Mouse (Mus musculus): ENCODE data around the gene C1qtnf9. TPM values are rescaled to one million over a fixed set of nuclear protein-coding genes. Genes with fewer than 3 reads are reported as not detected.

The C1qtnf9 gene
- polyA plus RNA-seq, 1 experiment from 2014 or later = 0.19 TPM

DNA sequence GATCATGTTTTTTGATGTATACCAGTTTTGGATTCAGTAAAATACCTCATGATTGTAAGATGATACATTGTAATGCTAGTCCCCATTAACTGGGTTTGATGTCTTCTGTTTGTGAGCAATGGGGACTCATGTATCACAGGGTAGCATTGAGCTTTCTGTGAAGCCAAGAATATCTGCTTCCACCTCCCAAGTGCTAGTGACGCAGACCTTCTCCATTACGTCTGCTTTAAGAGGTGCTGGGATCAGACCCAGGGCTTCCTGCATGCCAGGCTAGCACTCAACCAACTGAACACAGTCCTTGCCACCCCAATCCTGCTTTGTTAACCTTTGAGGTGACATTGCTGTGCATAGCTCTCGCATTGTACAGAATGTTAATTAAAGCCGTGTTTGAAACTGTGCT, 30.8 kb downstream of the C1qtnf9 start:
- Histone ChIP-seq H3K4me2 (no peak overlapping the region), H3K36me3 (replicated peaks) (peaks cover 23% of the 10 kb centered on the region), H3K9ac (no peak overlapping the region), H3K4me3 (no peak overlapping the region), H3K4me1 (no peaks in the 10 kb centered on the region), H3K9me3 (no peaks in the 10 kb centered on the region), H3K27ac (no peak overlapping the region), H3K27me3 (replicated peaks) (no peaks in the 10 kb centered on the region)
- WGBS = 90% methylated on average over 4 of the region's 4 CpGs
- no peak for ATAC-seq (replicated peaks)

DNA sequence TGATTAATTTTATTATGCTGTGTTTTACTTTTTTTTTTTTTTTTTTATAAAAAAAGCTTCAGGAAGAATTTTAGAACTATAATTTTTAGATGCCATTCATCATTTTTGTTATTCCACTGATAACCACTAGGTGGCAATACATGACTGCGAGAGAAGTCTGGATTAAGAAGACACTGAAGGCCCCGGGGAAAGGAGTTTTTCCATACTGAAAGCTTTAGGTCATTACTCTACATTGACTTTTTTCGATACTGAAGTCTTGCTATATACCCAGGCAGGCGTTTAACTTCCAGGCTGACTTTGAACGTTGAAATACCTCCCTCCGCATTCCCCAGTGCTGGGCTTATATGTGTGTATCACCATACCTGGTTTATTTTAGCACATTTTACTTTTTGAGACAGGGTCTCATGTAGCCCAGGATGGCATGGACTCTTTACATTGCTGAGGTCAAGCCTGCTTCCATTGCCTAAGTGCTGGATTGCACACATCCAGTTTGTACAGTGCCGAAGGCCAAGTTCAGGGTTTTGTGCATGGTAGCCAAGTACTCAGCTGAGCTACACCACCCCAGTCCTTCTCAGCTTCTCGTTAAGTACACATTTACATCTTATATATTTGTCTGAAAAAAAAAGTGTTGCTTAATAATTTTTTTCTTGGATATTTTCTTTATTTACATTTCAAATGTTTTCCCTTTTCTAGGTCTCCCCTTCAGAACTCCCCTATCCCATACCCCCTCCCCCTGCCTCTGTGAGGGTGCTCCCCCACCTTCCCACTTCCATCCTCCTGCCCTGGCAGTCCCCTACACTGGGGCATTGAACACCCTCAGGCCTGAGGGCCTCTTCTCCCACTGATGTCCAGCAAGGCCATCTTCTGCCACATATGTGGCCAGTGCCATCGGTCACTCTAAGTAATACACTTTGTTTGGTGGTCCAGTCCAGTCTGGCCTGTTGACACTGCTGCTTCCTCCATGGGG, 32.1 kb downstream of the C1qtnf9 start:
- no peak overlapping the region for H3K9ac ChIP-seq
- ATAC-seq (replicated peaks) = peak; percentile 54; the same call in 1 of the 2 replicates
- H3K36me3 ChIP-seq (replicated peaks) = peaks cover 23% of the 10 kb centered on the region
- H3K4me1 ChIP-seq = no peaks in the 10 kb centered on the region
- H3K4me2 ChIP-seq = no peak overlapping the region
- 51% methylated on average over 9 of the region's 9 CpGs for WGBS
- H3K27ac ChIP-seq = no peak overlapping the region
- no peaks in the 10 kb centered on the region for H3K9me3 ChIP-seq
- no peaks in the 10 kb centered on the region for H3K27me3 ChIP-seq (replicated peaks)
- H3K4me3 ChIP-seq = no peak overlapping the region

- H3K9me3 ChIP-seq = no peaks in the 10 kb centered on the region
- ATAC-seq (replicated peaks) = no peak
- 95% methylated on average over 13 of the region's 13 CpGs for WGBS
Observed at GRCm38 (mm10) chr14:60802026-60802425, 34.1 kb downstream of the C1qtnf9 start.

DNA sequence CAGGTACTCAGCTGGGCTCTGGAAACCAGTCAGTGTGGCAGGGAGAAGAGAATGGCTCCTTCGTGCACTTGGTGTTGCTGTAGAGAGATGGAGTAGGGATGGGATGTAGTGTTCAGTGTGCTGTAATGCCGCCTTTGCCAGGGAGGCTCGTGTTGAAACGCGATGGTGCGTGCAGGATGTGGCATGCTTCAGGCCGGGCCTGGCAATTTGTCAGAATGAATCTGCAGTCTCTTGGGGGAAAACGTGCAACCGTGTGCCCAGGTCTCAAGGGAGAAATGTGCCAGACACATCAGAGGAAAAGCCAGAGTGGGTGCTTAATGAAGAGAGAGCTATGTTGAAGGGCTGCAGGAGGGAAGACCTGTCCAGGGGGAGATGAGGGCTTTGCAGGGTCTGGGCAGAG, 37.0 kb downstream of the C1qtnf9 start:
- Histone ChIP-seq H3K9me3 (no peaks in the 10 kb centered on the region), H3K4me2 (no peak overlapping the region), H3K27me3 (replicated peaks) (no peaks in the 10 kb centered on the region), H3K4me1 (no peaks in the 10 kb centered on the region), H3K4me3 (no peak overlapping the region), H3K36me3 (replicated peaks) (peaks cover 15% of the 10 kb centered on the region), H3K27ac (no peak overlapping the region), H3K9ac (no peak overlapping the region)
- no peak for ATAC-seq (replicated peaks)
- WGBS = 96% methylated on average over 9 of the region's 9 CpGs

More at GRCm38 (mm10) chr14:60802026-60802425, 34.1 kb downstream of the C1qtnf9 start:
- Histone ChIP-seq H3K36me3 (replicated peaks) (peaks cover 20% of the 10 kb centered on the region), H3K4me2 (no peak overlapping the region), H3K4me1 (no peaks in the 10 kb centered on the region), H3K4me3 (no peak overlapping the region), H3K27ac (no peak overlapping the region), H3K27me3 (replicated peaks) (no peaks in the 10 kb centered on the region), H3K9ac (no peak overlapping the region)

GRCm38 (mm10) chr14:60805871-60806270, 37.9 kb downstream of the C1qtnf9 start:
- H3K27ac ChIP-seq = no peak overlapping the region
- H3K4me2 ChIP-seq = no peak overlapping the region
- H3K9ac ChIP-seq = no peak overlapping the region
- H3K27me3 ChIP-seq (replicated peaks) = no peaks in the 10 kb centered on the region
- no peak overlapping the region for H3K4me3 ChIP-seq
- H3K4me1 ChIP-seq = no peaks in the 10 kb centered on the region
- no peaks in the 10 kb centered on the region for H3K9me3 ChIP-seq
- H3K36me3 ChIP-seq (replicated peaks) = peaks cover 15% of the 10 kb centered on the region
- 90% methylated on average over 1 of the region's 1 CpGs for whole genome bisulfite sequencing
- no peak for ATAC-seq (replicated peaks)

GRCm38 (mm10) chr14:60806891-60807344, 39.0 kb downstream of the C1qtnf9 start:
- Histone ChIP-seq H3K4me1 (no peaks in the 10 kb centered on the region), H3K9me3 (no peaks in the 10 kb centered on the region), H3K4me2 (no peak overlapping the region), H3K9ac (no peak overlapping the region), H3K36me3 (replicated peaks) (peaks cover 15% of the 10 kb centered on the region), H3K27ac (no peak overlapping the region), H3K4me3 (no peak overlapping the region), H3K27me3 (replicated peaks) (no peaks in the 10 kb centered on the region)
- ATAC-seq (replicated peaks) = no peak
- 56% methylated on average over 11 of the region's 11 CpGs for WGBS

DNA sequence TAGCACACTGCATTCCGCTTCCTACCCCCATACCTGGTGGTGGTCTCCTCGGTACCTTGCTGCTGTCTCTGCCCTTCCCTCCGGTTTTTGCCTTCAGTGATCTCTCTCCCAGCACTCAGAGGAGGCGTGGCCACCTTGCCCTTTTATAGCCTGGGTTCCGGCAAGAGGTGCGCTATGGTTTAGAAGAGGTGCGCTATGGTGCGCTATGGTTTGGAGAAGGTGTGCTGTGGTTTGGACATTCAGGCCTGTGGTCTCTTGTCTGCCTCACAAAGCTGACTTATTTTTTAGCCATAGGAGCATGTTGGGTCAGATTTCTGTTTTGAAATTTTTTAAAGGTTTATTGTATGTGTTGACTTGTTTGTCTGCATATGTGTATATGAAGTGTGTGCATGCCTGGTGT, 41.9 kb downstream of the C1qtnf9 start:
- Histone ChIP-seq H3K27ac (no peak overlapping the region), H3K36me3 (replicated peaks) (no peaks in the 10 kb centered on the region; the same call in 1 of the 2 replicates), H3K27me3 (replicated peaks) (no peaks in the 10 kb centered on the region), H3K9me3 (no peaks in the 10 kb centered on the region), H3K4me1 (no peaks in the 10 kb centered on the region), H3K4me3 (no peak overlapping the region), H3K9ac (no peak overlapping the region), H3K4me2 (no peak overlapping the region)
- ATAC-seq (replicated peaks) = no peak
- WGBS = 96% methylated on average over 8 of the region's 8 CpGs

DNA sequence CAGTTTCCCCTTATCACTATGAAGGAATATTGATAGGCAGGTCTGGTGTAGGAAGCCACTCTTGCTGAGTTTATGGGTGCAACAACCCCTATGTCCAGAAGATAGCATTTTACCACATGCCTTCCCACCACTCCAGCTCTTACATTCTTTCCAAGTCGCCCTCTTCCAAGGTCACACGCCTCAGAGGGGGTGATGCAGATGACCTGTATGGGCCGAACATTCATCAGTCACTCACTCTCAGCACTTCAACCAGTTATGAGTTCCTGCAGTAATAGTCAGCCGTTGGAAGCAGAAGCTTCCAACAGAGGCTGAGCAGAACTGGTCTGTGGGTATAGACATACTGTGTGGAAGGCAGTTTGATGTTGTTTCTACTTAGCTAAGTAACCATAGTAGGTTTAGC, 43.6 kb downstream of the C1qtnf9 start:
- H3K27me3 ChIP-seq (replicated peaks) = no peaks in the 10 kb centered on the region
- H3K9me3 ChIP-seq = no peaks in the 10 kb centered on the region
- H3K4me2 ChIP-seq = no peak overlapping the region
- H3K36me3 ChIP-seq (replicated peaks) = no peaks in the 10 kb centered on the region; the same call in 1 of the 2 replicates
- H3K27ac ChIP-seq = no peak overlapping the region
- no peak overlapping the region for H3K4me3 ChIP-seq
- 94% methylated on average over 4 of the region's 4 CpGs for WGBS
- H3K9ac ChIP-seq = no peak overlapping the region
- no peak for ATAC-seq (replicated peaks)
- H3K4me1 ChIP-seq = no peaks in the 10 kb centered on the region

DNA sequence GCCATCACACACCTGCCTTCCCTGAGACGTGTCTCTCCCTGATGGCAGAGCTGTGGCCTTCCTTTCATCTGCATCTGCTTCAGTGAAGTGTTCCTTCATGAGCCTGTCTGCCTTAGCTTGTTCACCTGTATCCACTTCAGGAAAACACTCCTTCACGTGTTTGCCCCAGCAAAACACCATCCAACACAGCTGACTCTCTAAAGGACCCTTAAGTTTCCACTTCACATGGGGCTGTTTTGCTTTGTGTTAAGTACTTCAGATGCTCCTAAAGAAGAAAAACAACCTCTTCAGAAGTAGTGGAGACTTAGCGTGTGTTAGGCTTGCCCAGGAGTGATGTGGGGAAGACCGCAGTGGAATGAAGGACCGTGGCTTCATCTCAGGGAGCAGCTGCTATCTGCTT, 47.2 kb downstream of the C1qtnf9 start:
- WGBS = 87% methylated on average over 5 of the region's 5 CpGs
- ATAC-seq (replicated peaks) = no peak
- no peak overlapping the region for H3K9ac ChIP-seq
- no peaks in the 10 kb centered on the region for H3K27me3 ChIP-seq (replicated peaks)
- H3K4me1 ChIP-seq = no peaks in the 10 kb centered on the region
- no peak overlapping the region for H3K27ac ChIP-seq
- H3K4me3 ChIP-seq = no peak overlapping the region
- no peaks in the 10 kb centered on the region for H3K9me3 ChIP-seq
- H3K36me3 ChIP-seq (replicated peaks) = no peaks in the 10 kb centered on the region; the same call in 1 of the 2 replicates
- H3K4me2 ChIP-seq = no peak overlapping the region

DNA sequence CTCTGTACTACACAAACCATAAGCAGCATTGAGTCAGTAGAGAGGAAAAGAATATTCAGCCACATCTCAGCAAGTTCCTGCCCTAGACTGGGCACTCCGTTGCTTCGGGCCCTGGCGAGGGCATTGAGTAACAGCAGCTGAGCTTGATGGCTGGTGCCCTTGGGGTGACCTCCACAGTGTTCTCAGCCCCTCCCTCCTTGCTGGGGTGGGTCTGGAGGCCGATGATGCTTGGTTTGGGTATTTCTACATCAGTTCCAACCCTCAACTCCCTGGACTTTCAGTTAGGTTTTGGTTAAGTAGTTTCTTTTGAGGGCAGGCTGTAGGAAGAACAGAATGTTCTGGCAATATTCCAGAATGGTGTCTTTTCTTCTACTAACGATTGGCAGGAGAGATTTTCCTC, 50.1 kb downstream of the C1qtnf9 start:
- H3K4me1 ChIP-seq = no peaks in the 10 kb centered on the region
- H3K4me3 ChIP-seq = no peak overlapping the region
- H3K4me2 ChIP-seq = no peak overlapping the region
- H3K27ac ChIP-seq = no peak overlapping the region
- WGBS = 81% methylated on average over 5 of the region's 5 CpGs
- H3K36me3 ChIP-seq (replicated peaks) = no peaks in the 10 kb centered on the region
- no peaks in the 10 kb centered on the region for H3K27me3 ChIP-seq (replicated peaks)
- no peak for ATAC-seq (replicated peaks)
- no peaks in the 10 kb centered on the region for H3K9me3 ChIP-seq
- H3K9ac ChIP-seq = no peak overlapping the region

GRCm38 (mm10) chr14:60830096-60830495, 62.2 kb downstream of the C1qtnf9 start:
- H3K4me1 ChIP-seq = no peaks in the 10 kb centered on the region
- WGBS = 95% methylated on average over 2 of the region's 2 CpGs
- H3K9me3 ChIP-seq = no peaks in the 10 kb centered on the region
- no peak for ATAC-seq (replicated peaks)
- H3K4me2 ChIP-seq = no peak overlapping the region
- H3K27me3 ChIP-seq (replicated peaks) = no peaks in the 10 kb centered on the region
- no peak overlapping the region for H3K9ac ChIP-seq
- H3K4me3 ChIP-seq = no peak overlapping the region
- H3K27ac ChIP-seq = no peak overlapping the region
- peaks cover 25% of the 10 kb centered on the region for H3K36me3 ChIP-seq (replicated peaks)
